Mouse (Mus musculus) left cerebral cortex, adult 6 months (tissue): Measurements from ENCODE around the gene Btbd35f1. TPM values are rescaled to one million over a fixed set of nuclear protein-coding genes. Genes with fewer than 3 reads are reported as not detected.

Experiments
- long read RNA-seq, 2 experiments: library from polyadenylated mRNA; unstranded; transcript quantifications; one replicate each; pipeline ENCODE4 v2.0.0; 2019 to 2020
- polyA plus RNA-seq: library from polyadenylated mRNA; unstranded; fragments of <200 nt; fragmentation: Nextera tagmentation; gene quantifications from 2 replicates; pipeline ENCODE4 v1.2.3, GENCODE M21; 2021

Btbd35f1 gene
- polyA plus RNA-seq: not detected in 2 replicates
- long read RNA-seq, experiment 1: 0 reads
- long read RNA-seq, experiment 2: 0 reads

DNA sequence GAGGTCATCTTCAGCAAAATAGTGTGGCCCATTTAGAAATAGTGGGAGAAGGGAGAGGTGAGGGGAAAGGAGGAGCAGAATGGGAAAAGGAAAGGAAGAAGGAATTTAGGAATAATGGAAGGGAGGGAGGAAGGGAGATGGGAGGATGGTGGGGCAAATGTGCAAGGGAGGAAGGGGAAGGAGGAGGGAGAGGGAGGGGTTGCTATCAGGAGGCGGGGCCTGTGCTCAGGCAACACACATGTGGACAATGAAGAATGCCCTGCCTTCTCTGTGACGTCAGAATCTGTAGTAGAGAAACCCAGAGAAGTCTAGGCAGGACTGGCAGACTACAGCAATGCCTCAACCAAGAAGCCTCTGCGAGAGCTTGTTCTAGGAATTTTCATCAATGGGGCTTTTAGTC lies at the start of gene Btbd35f1:
Gene Btbd35f1 (plus strand): TSS at position 301 of the 400 bp plus-strand sequence.

Other genes starting within 250 kb of the Btbd35f1 start
- gene Gm5926, start 90.7 kb downstream of the Btbd35f1 start, polyA plus RNA-seq: not detected in 2 replicates
- not detected in 2 replicates for gene Btbd35f21, start 166.1 kb downstream of the Btbd35f1 start, polyA plus RNA-seq